Mouse (Mus musculus) frontal cortex, postnatal 14 days (tissue): ENCODE data around the gene Anxa9.

Experiments
- DNase-seq, 2 experiments: peaks; one replicate each; pipeline ENCODE4 v3.0.0; 2022; ENCODE audit warnings: low spot score in 2 of 2

Anxa9 gene

GRCm38 (mm10) chr3:95314075-95314474 lies 7.1 kb upstream of the Anxa9 start:
- DNase-seq, result no peak

- no peak for DNase-seq
These were observed 6.5 kb upstream of the Anxa9 start for GRCm38 (mm10) chr3:95313476-95313875.

- DNase-seq, result no peak
These were observed 5.6 kb upstream of the Anxa9 start for GRCm38 (mm10) chr3:95312623-95313022.

GRCm38 (mm10) chr3:95310968-95311882 lies 4.2 kb upstream of the Anxa9 start:
- DNase-seq, result peak in 1 of 2 experiments; percentile 54

GRCm38 (mm10) chr3:95310496-95310895 lies 3.5 kb upstream of the Anxa9 start:
- no peak for DNase-seq

- no peak for DNase-seq
These were observed 732 bp downstream of the Anxa9 start for GRCm38 (mm10) chr3:95306244-95306643.

- no peak for DNase-seq
These were observed 5.7 kb downstream of the Anxa9 start for GRCm38 (mm10) chr3:95301204-95301796.

- DNase-seq, result no peak
These were observed 9.0 kb downstream of the Anxa9 start for GRCm38 (mm10) chr3:95298018-95298417.

- DNase-seq, result no peak
These were observed 10.9 kb downstream of the Anxa9 start for GRCm38 (mm10) chr3:95296103-95296469.

- DNase-seq, result no peak
These were observed 11.5 kb downstream of the Anxa9 start for GRCm38 (mm10) chr3:95295321-95296102.

- no peak for DNase-seq
These were observed 12.3 kb downstream of the Anxa9 start for GRCm38 (mm10) chr3:95294718-95295117.

- no peak for DNase-seq
These were observed 12.7 kb downstream of the Anxa9 start for GRCm38 (mm10) chr3:95294316-95294715.

- DNase-seq, result no peak
These were observed 13.4 kb downstream of the Anxa9 start for GRCm38 (mm10) chr3:95293537-95293936.

- DNase-seq, result no peak
These were observed 14.1 kb downstream of the Anxa9 start for GRCm38 (mm10) chr3:95292899-95293298.

- DNase-seq, result no peak
These were observed 15.9 kb downstream of the Anxa9 start for GRCm38 (mm10) chr3:95291041-95291440.

GRCm38 (mm10) chr3:95290156-95290555 lies 16.8 kb downstream of the Anxa9 start:
- no peak for DNase-seq

- no peak for DNase-seq
These were observed 17.6 kb downstream of the Anxa9 start for GRCm38 (mm10) chr3:95289419-95289818.

- no peak for DNase-seq
These were observed 19.4 kb downstream of the Anxa9 start for GRCm38 (mm10) chr3:95287541-95287940.

GRCm38 (mm10) chr3:95286510-95286909 lies 20.5 kb downstream of the Anxa9 start:
- DNase-seq, result no peak

GRCm38 (mm10) chr3:95286011-95286410 lies 21.0 kb downstream of the Anxa9 start:
- DNase-seq, result no peak

GRCm38 (mm10) chr3:95285390-95285789 lies 21.6 kb downstream of the Anxa9 start:
- no peak for DNase-seq

- no peak for DNase-seq
These were observed 22.3 kb downstream of the Anxa9 start for GRCm38 (mm10) chr3:95284501-95285281.
